In the genomic region with DNA sequence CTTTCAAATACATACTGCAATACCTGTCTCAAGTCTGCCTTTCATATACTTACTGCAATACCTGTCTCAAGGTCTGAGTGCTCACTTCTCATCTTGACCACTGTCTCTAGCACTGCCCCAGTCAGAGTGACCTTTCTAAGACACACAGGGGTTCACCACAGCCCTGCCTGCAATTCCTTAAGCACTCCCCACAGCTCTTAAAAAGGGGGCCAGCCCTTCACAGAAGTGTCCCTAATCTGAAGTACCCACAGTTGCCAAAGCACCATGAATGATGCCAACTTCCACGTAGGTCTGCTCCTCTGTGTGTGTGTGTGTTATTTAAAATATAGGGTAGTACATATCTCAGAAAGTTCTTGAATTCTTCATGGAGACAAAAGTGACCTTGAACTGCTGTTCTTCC, we compare ENCODE assay signal across 22 mouse cellular contexts. TPM values are rescaled to one million over a fixed set of nuclear protein-coding genes. Genes with fewer than 3 reads are reported as not detected.
"Had no signal": no experiment of that assay in that cellular context is flagged by ENCODE, and none has a peak within 500 bp of the region (broad histone marks: within the 10 kb centered on the region; RNA-seq: fewer than 3 reads in every experiment).

No protein-coding gene starts in this region.

- H3K4me3 ChIP-seq: heart, adult 2 months; heart, embryonic 13.5 days; heart, embryonic 15.5 days; hindbrain, embryonic 13.5 days; hindbrain, embryonic 15.5 days; kidney, embryonic 15.5 days; limb, embryonic 10.5 days; limb, embryonic 12.5 days had no signal

- H3K4me1 ChIP-seq: hindbrain, embryonic 13.5 days; hindbrain, embryonic 15.5 days; kidney, embryonic 15.5 days; limb, embryonic 10.5 days; limb, embryonic 12.5 days had no signal

- DNase-seq: gastrocnemius, postnatal 14 days; gastrocnemius, postnatal 36 days; heart, adult 2 months; heart, postnatal 14 days; heart, postnatal 36 days; kidney, adult 11 months; kidney, adult 2 months; kidney, adult 9 months; kidney, postnatal 14 days; kidney, postnatal 36 days; layer of hippocampus, adult 9-11 months; layer of hippocampus, postnatal 36 days; liver had no signal

RNA-seq across cellular contexts. Expression of a gene that starts 11.8 kb away (rescaled TPM):
- polyA plus RNA-seq: hindbrain, embryonic 11.5 days; hindbrain, postnatal 0 days; limb, embryonic 10.5 days had no signal
